Mouse (Mus musculus): ENCODE data around the gene Slc2a4. TPM values are rescaled to one million over a fixed set of nuclear protein-coding genes. Genes with fewer than 3 reads are reported as not detected.
"Not testable (repeated sequence)": the region's sequence is repeated elsewhere in the genome, so short reads cannot be mapped to it uniquely, and the experiment has no call there.

The Slc2a4 gene
- polyA plus RNA-seq, 1 experiment from 2014 or later = 3.1 TPM

GRCm38 (mm10) chr11:69965271-69966005 is 17.4 kb upstream of the Slc2a4 start:
- 2% methylated on average over 48 of the region's 49 CpGs for WGBS
- no peak overlapping the region for H3K27ac ChIP-seq (ENCODE audit: low read length)
- H3K4me1 ChIP-seq (ENCODE audit: control insufficient read depth, insufficient read depth, low read length) = peaks cover 6% of the 10 kb centered on the region; the same call in 1 of the 2 replicates
- peaks cover 60% of the 10 kb centered on the region for H3K27me3 ChIP-seq (ENCODE audit: control insufficient read depth, insufficient read depth, low read depth, low read length)
- no peak overlapping the region for H3K4me3 ChIP-seq (ENCODE audit: low read depth, low read length)
- peak overlapping the region; percentile 15; the same call in 1 of the 2 replicates for H3K4me2 ChIP-seq (ENCODE audit: low read length)
- H3K9me3 ChIP-seq (replicated peaks; ENCODE audit: control insufficient read depth, low read length, poor library complexity, severe bottlenecking) = no peaks in the 10 kb centered on the region
- H3K9ac ChIP-seq (ENCODE audit: low read depth, low read length) = peak overlapping the region; percentile 28; the same call in 1 of the 2 replicates
- peaks cover 13% of the 10 kb centered on the region for H3K36me3 ChIP-seq (ENCODE audit: control insufficient read depth, insufficient read depth, low read length)
- no peak for ATAC-seq

- ATAC-seq = no peak
- H3K27me3 ChIP-seq (ENCODE audit: control insufficient read depth, insufficient read depth, low read depth, low read length) = peaks cover 60% of the 10 kb centered on the region
- H3K4me3 ChIP-seq (ENCODE audit: low read depth, low read length) = no peak within 1 kb of the TSS
- H3K27ac ChIP-seq (ENCODE audit: low read length) = no peak within 1 kb of the TSS
- H3K4me2 ChIP-seq (ENCODE audit: low read length) = peak within 1 kb of the TSS; percentile 15; the same call in 1 of the 2 replicates
- H3K4me1 ChIP-seq (ENCODE audit: control insufficient read depth, insufficient read depth, low read length) = peaks cover 6% of the 10 kb centered on the region; the same call in 1 of the 2 replicates
- 10% methylated on average over 24 of the region's 24 CpGs for WGBS
- peaks cover 13% of the 10 kb centered on the region for H3K36me3 ChIP-seq (ENCODE audit: control insufficient read depth, insufficient read depth, low read length)
- no peak within 1 kb of the TSS for H3K9ac ChIP-seq (ENCODE audit: low read depth, low read length)
- no peaks in the 10 kb centered on the region for H3K9me3 ChIP-seq (replicated peaks; ENCODE audit: control insufficient read depth, low read length, poor library complexity, severe bottlenecking)
These were observed 16.8 kb upstream of the Slc2a4 start, which contains the start of gene Cldn7 for GRCm38 (mm10) chr11:69964650-69965270. Gene Cldn7 (plus strand): TSS chr11:69964779.

GRCm38 (mm10) chr11:69961841-69962240 is 13.9 kb upstream of the Slc2a4 start:
- Histone ChIP-seq H3K27ac (ENCODE audit: low read length) (no peak overlapping the region), H3K4me2 (ENCODE audit: low read length) (no peak overlapping the region), H3K4me1 (ENCODE audit: control insufficient read depth, insufficient read depth, low read length) (peaks cover 6% of the 10 kb centered on the region; the same call in 1 of the 2 replicates), H3K9me3 (replicated peaks; ENCODE audit: control insufficient read depth, low read length, poor library complexity, severe bottlenecking) (no peaks in the 10 kb centered on the region), H3K4me3 (ENCODE audit: low read depth, low read length) (no peak overlapping the region), H3K9ac (ENCODE audit: low read depth, low read length) (no peak overlapping the region), H3K27me3 (ENCODE audit: control insufficient read depth, insufficient read depth, low read depth, low read length) (peaks cover 50% of the 10 kb centered on the region), H3K36me3 (ENCODE audit: control insufficient read depth, insufficient read depth, low read length) (no peaks in the 10 kb centered on the region)
- 44% methylated on average over 5 of the region's 5 CpGs for WGBS
- no peak for ATAC-seq

- no peak overlapping the region for H3K4me2 ChIP-seq (ENCODE audit: low read length)
- no peaks in the 10 kb centered on the region for H3K36me3 ChIP-seq (ENCODE audit: control insufficient read depth, insufficient read depth, low read length)
- H3K27ac ChIP-seq (ENCODE audit: low read length) = no peak overlapping the region
- WGBS = 26% methylated on average over 5 of the region's 5 CpGs
- H3K27me3 ChIP-seq (ENCODE audit: control insufficient read depth, insufficient read depth, low read depth, low read length) = peaks cover 39% of the 10 kb centered on the region
- H3K9ac ChIP-seq (ENCODE audit: low read depth, low read length) = no peak overlapping the region
- ATAC-seq = no peak
- H3K4me3 ChIP-seq (ENCODE audit: low read depth, low read length) = no peak overlapping the region
- H3K4me1 ChIP-seq (ENCODE audit: control insufficient read depth, insufficient read depth, low read length) = peaks cover 2% of the 10 kb centered on the region; the same call in 1 of the 2 replicates
- no peaks in the 10 kb centered on the region for H3K9me3 ChIP-seq (replicated peaks; ENCODE audit: control insufficient read depth, low read length, poor library complexity, severe bottlenecking)
These were observed 12.6 kb upstream of the Slc2a4 start for GRCm38 (mm10) chr11:69960616-69961015.

GRCm38 (mm10) chr11:69956218-69956617 is 8.2 kb upstream of the Slc2a4 start:
- ATAC-seq = no peak
- H3K9me3 ChIP-seq (replicated peaks; ENCODE audit: control insufficient read depth, low read length, poor library complexity, severe bottlenecking) = no peaks in the 10 kb centered on the region
- no peak overlapping the region for H3K9ac ChIP-seq (ENCODE audit: low read depth, low read length)
- H3K27ac ChIP-seq (ENCODE audit: low read length) = no peak overlapping the region
- no peaks in the 10 kb centered on the region for H3K36me3 ChIP-seq (ENCODE audit: control insufficient read depth, insufficient read depth, low read length)
- no peak overlapping the region for H3K4me3 ChIP-seq (ENCODE audit: low read depth, low read length)
- H3K27me3 ChIP-seq (ENCODE audit: control insufficient read depth, insufficient read depth, low read depth, low read length) = peaks cover 5% of the 10 kb centered on the region
- H3K4me2 ChIP-seq (ENCODE audit: low read length) = no peak overlapping the region
- WGBS = 85% methylated on average over 1 of the region's 1 CpGs
- H3K4me1 ChIP-seq (ENCODE audit: control insufficient read depth, insufficient read depth, low read length) = no peaks in the 10 kb centered on the region

GRCm38 (mm10) chr11:69955618-69956017 is 7.6 kb upstream of the Slc2a4 start:
- not testable (repeated sequence) for H3K36me3 ChIP-seq (ENCODE audit: control insufficient read depth, insufficient read depth, low read length); ATAC-seq; H3K9me3 ChIP-seq (replicated peaks; ENCODE audit: control insufficient read depth, low read length, poor library complexity, severe bottlenecking); H3K4me1 ChIP-seq (ENCODE audit: control insufficient read depth, insufficient read depth, low read length); H3K9ac ChIP-seq (ENCODE audit: low read depth, low read length); H3K4me2 ChIP-seq (ENCODE audit: low read length); H3K27me3 ChIP-seq (ENCODE audit: control insufficient read depth, insufficient read depth, low read depth, low read length); H3K27ac ChIP-seq (ENCODE audit: low read length); H3K4me3 ChIP-seq (ENCODE audit: low read depth, low read length)
- 68% methylated on average over 4 of the region's 4 CpGs for WGBS

- 67% methylated on average over 11 of the region's 11 CpGs for WGBS
These were observed 5.4 kb upstream of the Slc2a4 start for GRCm38 (mm10) chr11:69953267-69953915.

GRCm38 (mm10) chr11:69952274-69952673 is 4.3 kb upstream of the Slc2a4 start:
- no peak overlapping the region for H3K4me2 ChIP-seq (ENCODE audit: low read length)
- no peaks in the 10 kb centered on the region for H3K36me3 ChIP-seq (ENCODE audit: control insufficient read depth, insufficient read depth, low read length)
- peaks cover 8% of the 10 kb centered on the region for H3K27me3 ChIP-seq (ENCODE audit: control insufficient read depth, insufficient read depth, low read depth, low read length)
- no peak overlapping the region for H3K27ac ChIP-seq (ENCODE audit: low read length)
- no peaks in the 10 kb centered on the region for H3K9me3 ChIP-seq (replicated peaks; ENCODE audit: control insufficient read depth, low read length, poor library complexity, severe bottlenecking)
- WGBS = 50% methylated on average over 1 of the region's 1 CpGs
- H3K9ac ChIP-seq (ENCODE audit: low read depth, low read length) = no peak overlapping the region
- no peak for ATAC-seq
- H3K4me1 ChIP-seq (ENCODE audit: control insufficient read depth, insufficient read depth, low read length) = peaks cover 1% of the 10 kb centered on the region; the same call in 1 of the 2 replicates
- no peak overlapping the region for H3K4me3 ChIP-seq (ENCODE audit: low read depth, low read length)

More at GRCm38 (mm10) chr11:69953267-69953915, 5.4 kb upstream of the Slc2a4 start:
- ATAC-seq = no peak
- H3K4me1 ChIP-seq (ENCODE audit: control insufficient read depth, insufficient read depth, low read length) = no peaks in the 10 kb centered on the region
- H3K4me3 ChIP-seq (ENCODE audit: low read depth, low read length) = no peak overlapping the region
- H3K27me3 ChIP-seq (ENCODE audit: control insufficient read depth, insufficient read depth, low read depth, low read length) = peaks cover 6% of the 10 kb centered on the region
- H3K9me3 ChIP-seq (replicated peaks; ENCODE audit: control insufficient read depth, low read length, poor library complexity, severe bottlenecking) = no peaks in the 10 kb centered on the region
- no peaks in the 10 kb centered on the region for H3K36me3 ChIP-seq (ENCODE audit: control insufficient read depth, insufficient read depth, low read length)
- no peak overlapping the region for H3K27ac ChIP-seq (ENCODE audit: low read length)
- H3K9ac ChIP-seq (ENCODE audit: low read depth, low read length) = no peak overlapping the region
- no peak overlapping the region for H3K4me2 ChIP-seq (ENCODE audit: low read length)
